Mouse (Mus musculus) liver, embryonic 15.5 days (tissue): ENCODE data around the gene Sh3pxd2b. TPM values are rescaled to one million over a fixed set of nuclear protein-coding genes. Genes with fewer than 3 reads are reported as not detected.
"Not testable (repeated sequence)": the region's sequence is repeated elsewhere in the genome, so short reads cannot be mapped to it uniquely, and the experiment has no call there.

ENCODE experiments used
- ATAC-seq: fragments of 200-750 bp; cut with Nextera tagmentation; 2 replicates; pipeline ENCODE4 v1.8.0; 2017; ENCODE audit warnings: moderate number of reproducible peaks, mild to moderate bottlenecking, moderate library complexity; ENCODE audit not compliant: insufficient read depth
- H3K27ac ChIP-seq: fragments of 300-500 bp; sonication (generic); replicated peaks from 2 replicates; pipeline ENCODE4 v1.5.1; 2015; ENCODE audit warnings: mild to moderate bottlenecking, inconsistent platforms
- H3K27me3 ChIP-seq: fragments of 300-500 bp; sonication (generic); 2 replicates; pipeline ENCODE4 v1.6.1; 2015; ENCODE audit warnings: mild to moderate bottlenecking, inconsistent platforms
- H3K36me3 ChIP-seq: fragments of 300-500 bp; sonication (generic); replicated peaks from 2 replicates; pipeline ENCODE4 v1.6.1; 2015; ENCODE audit warnings: moderate library complexity, mild to moderate bottlenecking, inconsistent platforms
- H3K4me1 ChIP-seq: fragments of 300-500 bp; sonication (generic); replicated peaks from 2 replicates; pipeline ENCODE4 v1.6.1; 2015; ENCODE audit warnings: inconsistent platforms
- H3K4me2 ChIP-seq: fragments of 300-500 bp; sonication (generic); 2 replicates; pipeline ENCODE4 v1.6.1; 2015; ENCODE audit warnings: moderate library complexity, mild to moderate bottlenecking, inconsistent platforms
- H3K4me3 ChIP-seq: fragments of 300-500 bp; sonication (generic); replicated peaks from 2 replicates; pipeline ENCODE4 v1.5.1; 2015; ENCODE audit warnings: mild to moderate bottlenecking, inconsistent platforms
- H3K9ac ChIP-seq: fragments of 300-500 bp; sonication (generic); 2 replicates; pipeline ENCODE4 v1.6.1; 2015; ENCODE audit warnings: moderate library complexity, mild to moderate bottlenecking, inconsistent platforms
- H3K9me3 ChIP-seq: fragments of 300-500 bp; sonication (generic); replicated peaks from 2 replicates; pipeline ENCODE4 v1.6.1; 2016; ENCODE audit warnings: inconsistent platforms
- WGBS: fragments of 180-500 bp; shearing (Covaris S2); methylation state at CpG from one replicate; pipeline ENCODE4 v1.1.7; 2015; ENCODE audit warnings: mixed read lengths; ENCODE audit not compliant: insufficient replicate concordance; 5-methylcytosine and 5-hydroxymethylcytosine counted together
- polyA plus RNA-seq: library from polyadenylated mRNA; unstranded; fragments of >200 nt; fragmentation: Nextera tagmentation; extraction: Ambion mirVana; gene quantifications from 2 replicates; pipeline ENCODE4 v1.2.1, GENCODE M21; 2015

The Sh3pxd2b gene
- 1.0 and 1.1 TPM in 2 replicates for polyA plus RNA-seq

GRCm38 (mm10) chr11:32347607-32348432, at the start of gene Sh3pxd2b:
Sh3pxd2b (plus strand) TSS chr11:32347820.
- under 1% methylated on average over 81 of the region's 86 CpGs for WGBS
- peaks cover 57% of the 10 kb centered on the region for H3K27me3 ChIP-seq
- ATAC-seq: peak; percentile 61
- no peaks in the 10 kb centered on the region for H3K9me3 ChIP-seq
- H3K27ac ChIP-seq: no peak within 1 kb of the TSS
- H3K9ac ChIP-seq: peak within 1 kb of the TSS; percentile 51
- peak within 1 kb of the TSS; percentile 73 for H3K4me2 ChIP-seq
- peaks cover 36% of the 10 kb centered on the region for H3K4me1 ChIP-seq
- H3K36me3 ChIP-seq: no peaks in the 10 kb centered on the region
- peak within 1 kb of the TSS; percentile 60 for H3K4me3 ChIP-seq

DNA sequence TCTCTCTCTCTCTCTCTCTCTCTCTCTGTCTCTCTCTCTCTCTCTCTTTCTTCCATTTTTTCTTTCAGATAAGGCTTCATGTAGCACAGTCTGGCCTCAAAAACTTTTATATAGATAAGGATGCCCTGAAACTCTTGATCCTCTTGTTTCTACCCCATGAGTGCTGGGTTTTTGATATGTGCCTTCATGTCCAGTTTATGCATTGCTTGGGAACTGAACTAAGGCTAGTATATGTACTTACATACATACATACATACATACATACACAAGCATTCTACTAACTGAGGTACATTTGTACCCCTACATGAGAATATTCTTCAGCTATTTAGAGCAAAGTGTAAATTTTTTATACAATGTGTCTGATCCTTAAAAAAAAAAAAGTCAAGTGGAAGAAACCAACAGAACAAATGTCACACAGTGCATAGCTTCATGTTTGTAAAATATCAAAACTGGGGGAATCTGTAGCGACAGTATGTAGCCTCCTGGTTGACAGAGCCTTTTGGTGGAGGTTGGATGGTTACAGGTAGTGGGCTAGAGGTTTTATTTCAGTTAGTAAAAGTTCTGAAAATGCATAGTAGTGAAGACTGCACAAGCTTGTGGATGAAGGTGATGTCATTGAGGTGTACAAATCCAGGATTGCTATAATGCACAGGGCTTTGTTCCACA, 49.6 kb upstream of the Sh3pxd2b start:
- no peaks in the 10 kb centered on the region for H3K9me3 ChIP-seq
- H3K27me3 ChIP-seq: peaks cover 25% of the 10 kb centered on the region
- ATAC-seq: peak; percentile 34
- peaks cover 36% of the 10 kb centered on the region for H3K36me3 ChIP-seq
- peak overlapping the region; percentile 95 for H3K27ac ChIP-seq
- peak overlapping the region; percentile 58 for H3K4me3 ChIP-seq
- H3K9ac ChIP-seq: 0 out of 2 replicates have a peak overlapping the region, but pooled peaks have one; percentile 43
- WGBS: 65% methylated on average over 1 of the region's 1 CpGs
- peaks cover 48% of the 10 kb centered on the region for H3K4me1 ChIP-seq
- H3K4me2 ChIP-seq: peak overlapping the region; percentile 47

- WGBS: 91% methylated on average over 2 of the region's 2 CpGs
- Histone ChIP-seq H3K27me3 (peaks cover 28% of the 10 kb centered on the region), H3K9ac (no peak overlapping the region), H3K4me3 (peak overlapping the region; percentile 58), H3K36me3 (peaks cover 40% of the 10 kb centered on the region), H3K27ac (peak overlapping the region; percentile 95), H3K4me1 (peaks cover 46% of the 10 kb centered on the region), H3K9me3 (no peaks in the 10 kb centered on the region), H3K4me2 (peak overlapping the region; percentile 47)
- no peak for ATAC-seq
Observed at GRCm38 (mm10) chr11:32298532-32298918, 49.1 kb upstream of the Sh3pxd2b start.

GRCm38 (mm10) chr11:32299865-32300264, 47.8 kb upstream of the Sh3pxd2b start, which contains the start of gene Hbq1a:
Hbq1a (plus strand) TSS chr11:32300069.
- 7% methylated on average over 16 of the region's 16 CpGs for WGBS
- peaks cover 36% of the 10 kb centered on the region for H3K27me3 ChIP-seq
- peaks cover 37% of the 10 kb centered on the region for H3K36me3 ChIP-seq
- H3K4me3 ChIP-seq: peak within 1 kb of the TSS; percentile 53
- not testable (repeated sequence) for ATAC-seq, H3K9me3 ChIP-seq
- H3K9ac ChIP-seq: peak within 1 kb of the TSS; percentile 54
- peak within 1 kb of the TSS; percentile 88 for H3K27ac ChIP-seq
- H3K4me1 ChIP-seq: peaks cover 32% of the 10 kb centered on the region
- H3K4me2 ChIP-seq: peak within 1 kb of the TSS; percentile 68

- Histone ChIP-seq H3K9me3 (no peaks in the 10 kb centered on the region), H3K4me3 (peak overlapping the region; percentile 53), H3K9ac (peak overlapping the region; percentile 54), H3K4me1 (peaks cover 25% of the 10 kb centered on the region), H3K27me3 (peaks cover 36% of the 10 kb centered on the region), H3K27ac (peak overlapping the region; percentile 88), H3K36me3 (peaks cover 35% of the 10 kb centered on the region), H3K4me2 (peak overlapping the region; percentile 68)
- WGBS: 47% methylated on average over 16 of the region's 17 CpGs
- no peak for ATAC-seq
Observed at GRCm38 (mm10) chr11:32300279-32301267, 47.0 kb upstream of the Sh3pxd2b start.

DNA sequence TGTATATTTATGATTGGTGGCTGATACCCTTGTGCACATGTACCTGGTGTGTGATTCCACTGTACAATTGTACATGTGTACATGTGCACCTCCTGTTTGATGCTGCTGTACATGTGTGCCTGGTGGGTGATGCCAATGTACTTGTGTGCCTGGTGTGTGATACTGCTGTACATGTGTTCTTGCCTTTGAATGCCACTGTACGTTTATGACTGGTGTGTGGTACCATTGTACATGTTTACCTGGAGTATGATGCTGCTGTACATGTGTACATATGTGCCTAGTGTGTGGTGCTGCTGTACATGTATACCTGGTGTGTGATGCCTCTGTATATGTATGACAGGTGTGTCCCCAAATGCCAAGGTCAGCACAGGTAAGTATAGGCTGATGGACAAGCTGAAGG, 46.1 kb upstream of the Sh3pxd2b start:
- peak overlapping the region; percentile 53 for H3K4me3 ChIP-seq
- H3K9ac ChIP-seq: no peak overlapping the region
- H3K27me3 ChIP-seq: peaks cover 36% of the 10 kb centered on the region
- H3K27ac ChIP-seq: 0 out of 2 replicates have a peak overlapping the region, but pooled peaks have one; percentile 88
- peak overlapping the region; percentile 68 for H3K4me2 ChIP-seq
- H3K4me1 ChIP-seq: peaks cover 28% of the 10 kb centered on the region
- no peaks in the 10 kb centered on the region for H3K9me3 ChIP-seq
- WGBS: 80% methylated on average over 1 of the region's 1 CpGs
- no peak for ATAC-seq
- H3K36me3 ChIP-seq: peaks cover 35% of the 10 kb centered on the region

DNA sequence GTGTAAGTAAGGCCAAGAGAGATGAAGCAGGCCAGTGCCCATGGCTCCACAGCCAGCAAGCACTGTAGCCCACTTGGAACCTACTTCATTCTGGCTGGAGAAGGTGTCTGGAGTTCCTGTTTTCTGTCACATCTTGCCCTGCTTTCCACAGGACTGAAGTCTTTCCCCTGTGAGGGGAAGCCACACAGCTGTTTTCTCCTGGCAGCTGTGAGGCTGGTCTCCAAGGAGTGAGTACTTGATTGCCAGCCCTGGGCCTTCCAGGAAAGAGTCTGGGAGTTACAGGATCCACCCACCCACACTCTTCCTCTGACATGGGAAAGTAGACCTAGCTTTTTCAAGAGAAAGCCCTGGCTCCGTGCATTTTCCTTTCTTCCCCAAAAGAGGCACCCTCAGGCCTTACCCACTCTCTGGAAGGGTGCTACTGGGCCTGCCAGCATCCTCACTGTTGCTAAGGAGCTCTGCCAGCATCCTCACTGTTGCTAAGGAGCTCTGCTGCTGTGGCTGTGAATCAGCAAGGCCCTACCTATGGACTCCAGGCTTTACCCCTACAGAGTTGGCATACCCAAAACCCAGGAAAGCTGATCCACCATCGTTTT, 44.7 kb upstream of the Sh3pxd2b start:
- Histone ChIP-seq H3K4me1 (peaks cover 37% of the 10 kb centered on the region), H3K36me3 (peaks cover 35% of the 10 kb centered on the region), H3K4me2 (peak overlapping the region; percentile 1; the same call in 1 of the 2 replicates), H3K9me3 (no peaks in the 10 kb centered on the region), H3K27ac (no peak overlapping the region), H3K4me3 (no peak overlapping the region), H3K27me3 (peaks cover 36% of the 10 kb centered on the region), H3K9ac (0 out of 2 replicates have a peak overlapping the region, but pooled peaks have one; percentile 6)
- 47% methylated on average over 2 of the region's 2 CpGs for WGBS
- ATAC-seq: no peak

- ATAC-seq: no peak
- peaks cover 36% of the 10 kb centered on the region for H3K27me3 ChIP-seq
- no peaks in the 10 kb centered on the region for H3K9me3 ChIP-seq
- 0 out of 2 replicates have a peak overlapping the region, but pooled peaks have one; percentile 6 for H3K9ac ChIP-seq
- peaks cover 37% of the 10 kb centered on the region for H3K4me1 ChIP-seq
- H3K36me3 ChIP-seq: peaks cover 35% of the 10 kb centered on the region
- H3K4me2 ChIP-seq: peak overlapping the region; percentile 1; the same call in 1 of the 2 replicates
- WGBS: 47% methylated on average over 1 of the region's 1 CpGs
- no peak overlapping the region for H3K4me3 ChIP-seq
- no peak overlapping the region for H3K27ac ChIP-seq
Observed at GRCm38 (mm10) chr11:32303455-32303854, 44.2 kb upstream of the Sh3pxd2b start.

- no peaks in the 10 kb centered on the region for H3K9me3 ChIP-seq
- WGBS: 63% methylated on average over 1 of the region's 1 CpGs
- no peak overlapping the region for H3K4me3 ChIP-seq
- peaks cover 41% of the 10 kb centered on the region for H3K27me3 ChIP-seq
- peak overlapping the region; percentile 54 for H3K27ac ChIP-seq
- 0 out of 2 replicates have a peak overlapping the region, but pooled peaks have one; percentile 1 for H3K4me2 ChIP-seq
- H3K4me1 ChIP-seq: peaks cover 19% of the 10 kb centered on the region
- peak; percentile 61 for ATAC-seq
- H3K36me3 ChIP-seq: peaks cover 18% of the 10 kb centered on the region
- peak overlapping the region; percentile 1; the same call in 1 of the 2 replicates for H3K9ac ChIP-seq
Observed at GRCm38 (mm10) chr11:32307006-32307405, 40.6 kb upstream of the Sh3pxd2b start.

DNA sequence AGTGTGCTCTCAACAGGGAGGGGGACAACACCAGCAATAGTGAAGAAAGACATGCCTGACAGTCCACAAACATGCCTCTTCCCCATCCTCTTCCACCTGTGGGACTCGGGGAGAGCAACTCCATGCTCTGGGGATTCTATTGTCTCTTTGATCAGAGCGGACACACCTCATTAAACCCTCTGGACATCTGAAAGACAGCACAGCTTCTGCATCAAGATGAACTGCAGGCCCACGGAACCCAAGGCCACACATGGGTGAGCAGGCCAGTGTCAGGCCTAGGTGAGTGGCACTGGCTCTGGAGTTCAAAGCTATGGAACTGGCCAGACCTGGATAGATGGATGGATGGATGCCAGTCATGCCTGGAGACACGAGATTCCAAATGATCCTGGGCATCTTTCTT, 38.2 kb upstream of the Sh3pxd2b start:
- Histone ChIP-seq H3K4me3 (no peak overlapping the region), H3K27me3 (peaks cover 36% of the 10 kb centered on the region), H3K9me3 (no peaks in the 10 kb centered on the region), H3K4me1 (peaks cover 12% of the 10 kb centered on the region), H3K36me3 (no peaks in the 10 kb centered on the region), H3K27ac (no peak overlapping the region), H3K4me2 (no peak overlapping the region), H3K9ac (no peak overlapping the region)
- 47% methylated on average over 4 of the region's 4 CpGs for WGBS
- ATAC-seq: no peak
